Mouse (Mus musculus) stomach, embryonic 15.5 days (tissue): ENCODE measurements around the gene Phactr4. TPM values are rescaled to one million over a fixed set of nuclear protein-coding genes. Genes with fewer than 3 reads are reported as not detected.
"Not testable (repeated sequence)": the region's sequence is repeated elsewhere in the genome, so short reads cannot be mapped to it uniquely, and the experiment has no call there.

ENCODE experiments used
- ATAC-seq: fragments of 200-750 bp; cut with Nextera tagmentation; 2 replicates; pipeline ENCODE4 v1.8.0; 2017; ENCODE audit warnings: low read depth, moderate number of reproducible peaks, moderate TSS enrichment; ENCODE audit not compliant: insufficient read depth, low FRiP score
- H3K27ac ChIP-seq: fragments of 300-500 bp; sonication (generic); 2 replicates; pipeline ENCODE4 v1.5.1; 2015; ENCODE audit warnings: mild to moderate bottlenecking, inconsistent platforms
- H3K27me3 ChIP-seq: fragments of 300-500 bp; sonication (generic); replicated peaks from 2 replicates; pipeline ENCODE4 v1.6.1; 2015; ENCODE audit warnings: inconsistent platforms
- H3K36me3 ChIP-seq: fragments of 300-500 bp; sonication (generic); 2 replicates; pipeline ENCODE4 v1.6.1; 2015; ENCODE audit warnings: inconsistent platforms
- H3K4me1 ChIP-seq: fragments of 300-500 bp; sonication (generic); 2 replicates; pipeline ENCODE4 v1.6.1; 2015; ENCODE audit warnings: inconsistent platforms
- H3K4me2 ChIP-seq: fragments of 300-500 bp; sonication (generic); 2 replicates; pipeline ENCODE4 v1.6.1; 2015; ENCODE audit warnings: mild to moderate bottlenecking, inconsistent platforms
- H3K4me3 ChIP-seq: fragments of 300-500 bp; sonication (generic); replicated peaks from 2 replicates; pipeline ENCODE4 v1.5.1; 2015; ENCODE audit warnings: inconsistent platforms
- H3K9ac ChIP-seq: fragments of 300-500 bp; sonication (generic); 2 replicates; pipeline ENCODE4 v1.6.1; 2015; ENCODE audit warnings: inconsistent platforms
- H3K9me3 ChIP-seq: fragments of 300-500 bp; sonication (generic); 2 replicates; pipeline ENCODE4 v1.6.1; 2016; ENCODE audit warnings: inconsistent platforms
- WGBS: fragments of 180-500 bp; shearing (Covaris S2); methylation state at CpG from one replicate; pipeline ENCODE4 v1.1.7; 2015; 5-methylcytosine and 5-hydroxymethylcytosine counted together
- polyA plus RNA-seq: library from polyadenylated mRNA; unstranded; fragments of >200 nt; fragmentation: Nextera tagmentation; extraction: Ambion mirVana; gene quantifications from 2 replicates; pipeline ENCODE4 v1.2.1, GENCODE M21; 2015

The Phactr4 gene
- polyA plus RNA-seq, 1 experiment from 2014 or later: 22.6 TPM

- H3K9ac ChIP-seq: no peak overlapping the region
- no peak overlapping the region for H3K27ac ChIP-seq
- ATAC-seq: no peak
- 82% methylated on average over 8 of the region's 8 CpGs for WGBS
- H3K4me1 ChIP-seq: no peaks in the 10 kb centered on the region
- H3K9me3 ChIP-seq: no peaks in the 10 kb centered on the region
- H3K4me3 ChIP-seq: no peak overlapping the region
- no peaks in the 10 kb centered on the region for H3K27me3 ChIP-seq
- H3K4me2 ChIP-seq: no peak overlapping the region
- H3K36me3 ChIP-seq: no peaks in the 10 kb centered on the region
Observed at GRCm38 (mm10) chr4:132444516-132444915, 22.2 kb upstream of the Phactr4 start.

- Histone ChIP-seq H3K27me3 (no peaks in the 10 kb centered on the region), H3K4me1 (0 out of 2 replicates have a peak, but pooled peaks cover 2% of the 10 kb centered on the region), H3K4me3 (no peak overlapping the region), H3K27ac (no peak overlapping the region), H3K9me3 (no peaks in the 10 kb centered on the region), H3K4me2 (no peak overlapping the region), H3K9ac (no peak overlapping the region), H3K36me3 (no peaks in the 10 kb centered on the region)
- ATAC-seq: no peak
- WGBS: 46% methylated on average over 11 of the region's 11 CpGs
Observed at GRCm38 (mm10) chr4:132437857-132438256, 15.6 kb upstream of the Phactr4 start.

GRCm38 (mm10) chr4:132432717-132433372 is 10.6 kb upstream of the Phactr4 start:
- ATAC-seq: no peak
- Histone ChIP-seq H3K4me2 (peak overlapping the region; percentile 41), H3K9ac (no peak overlapping the region), H3K4me1 (0 out of 2 replicates have a peak, but pooled peaks cover 2% of the 10 kb centered on the region), H3K9me3 (no peaks in the 10 kb centered on the region), H3K4me3 (peak overlapping the region; percentile 18; the same call in 1 of the 2 replicates), H3K36me3 (no peaks in the 10 kb centered on the region), H3K27me3 (no peaks in the 10 kb centered on the region), H3K27ac (no peak overlapping the region)
- 13% methylated on average over 14 of the region's 14 CpGs for WGBS

DNA sequence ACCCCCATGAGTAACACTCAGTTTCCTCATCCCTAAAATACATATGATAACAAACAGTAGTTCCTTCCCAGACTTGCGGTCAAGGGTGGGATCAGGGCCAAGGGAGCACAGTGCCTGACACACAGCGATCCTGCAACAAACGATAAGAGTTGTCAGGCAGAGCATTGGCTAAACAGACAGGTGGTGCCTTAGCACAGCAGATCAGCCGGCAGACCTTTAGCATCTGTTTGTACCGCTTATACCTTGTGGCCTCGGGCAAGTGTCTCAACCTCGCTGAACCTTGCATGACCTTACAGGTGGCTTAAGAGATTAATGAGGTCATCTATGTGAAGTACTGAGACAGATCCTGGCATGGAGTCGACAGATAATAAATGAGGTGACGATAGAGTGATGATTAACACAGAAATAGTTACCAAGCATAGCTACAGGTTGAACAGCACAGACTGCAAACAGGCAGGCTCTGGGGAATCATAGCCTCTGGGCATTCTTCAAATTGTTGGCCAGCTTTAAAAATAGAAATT is 5.8 kb upstream of the Phactr4 start:
- 29% methylated on average over 9 of the region's 9 CpGs for WGBS
- H3K9ac ChIP-seq: no peak overlapping the region
- H3K27me3 ChIP-seq: no peaks in the 10 kb centered on the region
- no peak overlapping the region for H3K4me2 ChIP-seq
- peak; percentile 93 for ATAC-seq
- no peaks in the 10 kb centered on the region for H3K9me3 ChIP-seq
- H3K27ac ChIP-seq: no peak overlapping the region
- no peak overlapping the region for H3K4me3 ChIP-seq
- no peaks in the 10 kb centered on the region for H3K36me3 ChIP-seq
- no peaks in the 10 kb centered on the region for H3K4me1 ChIP-seq

DNA sequence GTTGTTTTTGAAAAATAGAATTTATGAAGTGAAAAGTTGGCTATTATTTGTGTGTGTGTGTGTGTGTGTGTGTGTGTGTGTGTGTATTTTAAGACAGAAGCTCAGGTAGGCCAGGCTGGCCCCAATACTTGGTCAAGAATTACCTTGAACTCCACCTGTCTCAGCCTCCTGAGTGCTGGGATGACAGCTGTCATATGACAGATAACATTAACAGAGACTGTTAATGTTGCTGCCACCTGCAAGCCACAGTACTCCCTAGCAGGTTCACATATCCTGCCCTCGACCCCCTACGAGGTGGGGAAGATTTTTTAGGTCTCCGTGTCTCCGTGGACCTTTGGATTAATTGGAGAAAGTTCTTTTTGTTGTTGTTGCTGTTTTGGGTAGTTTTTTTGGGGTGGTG is 5.2 kb upstream of the Phactr4 start:
- 76% methylated on average over 4 of the region's 4 CpGs for WGBS
- Histone ChIP-seq H3K36me3 (no peaks in the 10 kb centered on the region), H3K9me3 (no peaks in the 10 kb centered on the region), H3K4me1 (0 out of 2 replicates have a peak, but pooled peaks cover 2% of the 10 kb centered on the region), H3K27ac (no peak overlapping the region), H3K27me3 (no peaks in the 10 kb centered on the region), H3K9ac (no peak overlapping the region), H3K4me3 (no peak overlapping the region), H3K4me2 (no peak overlapping the region)
- ATAC-seq: no peak

DNA sequence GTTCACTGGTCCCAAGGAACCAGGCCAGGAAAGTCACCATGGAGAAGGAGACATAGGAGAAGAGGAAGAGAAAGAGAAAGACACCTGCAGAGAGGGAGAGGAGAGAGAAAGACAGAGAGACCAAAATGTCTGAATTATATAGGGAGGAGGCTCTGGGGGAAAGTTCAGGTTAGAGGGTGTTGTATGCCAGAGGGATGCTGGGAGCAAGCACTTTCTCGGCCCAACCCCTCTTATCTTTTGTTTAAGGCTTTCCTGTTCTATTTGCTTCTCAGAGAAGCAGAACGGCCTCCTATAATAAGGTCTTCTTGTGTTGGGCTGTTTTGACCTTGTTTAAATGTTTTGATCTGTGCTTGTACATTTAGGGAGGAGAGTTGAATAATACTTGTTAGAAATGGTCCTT is 3.7 kb upstream of the Phactr4 start:
- H3K27ac ChIP-seq: no peak overlapping the region; the same call in 1 of the 2 replicates
- H3K27me3 ChIP-seq: no peaks in the 10 kb centered on the region
- WGBS: 46% methylated on average over 2 of the region's 2 CpGs
- H3K9ac ChIP-seq: no peak overlapping the region
- ATAC-seq: no peak
- H3K4me2 ChIP-seq: no peak overlapping the region
- 0 out of 2 replicates have a peak, but pooled peaks cover 2% of the 10 kb centered on the region for H3K4me1 ChIP-seq
- no peaks in the 10 kb centered on the region for H3K36me3 ChIP-seq
- H3K4me3 ChIP-seq: no peak overlapping the region
- H3K9me3 ChIP-seq: no peaks in the 10 kb centered on the region

DNA sequence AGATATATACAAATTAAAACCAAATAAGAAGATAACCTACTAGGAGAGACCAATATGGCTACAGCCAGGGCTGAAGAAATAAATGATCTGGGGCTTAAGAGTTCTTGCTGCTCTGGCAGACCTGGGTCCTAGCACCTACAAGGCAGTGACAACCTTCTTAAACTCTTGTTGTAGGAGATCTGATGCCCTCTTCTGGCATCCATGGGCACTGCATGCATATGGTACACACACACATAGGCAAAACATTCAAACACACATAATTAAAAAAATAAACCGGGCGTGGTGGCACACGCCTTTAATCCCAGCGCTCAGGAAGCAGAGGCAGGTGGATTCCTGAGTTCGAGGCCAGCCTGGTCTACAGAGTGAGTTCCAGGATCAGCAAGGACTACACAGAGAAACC is 2.5 kb upstream of the Phactr4 start:
- H3K4me3 ChIP-seq: no peak overlapping the region
- no peaks in the 10 kb centered on the region for H3K9me3 ChIP-seq
- WGBS: 92% methylated on average over 5 of the region's 5 CpGs
- ATAC-seq: no peak
- H3K4me1 ChIP-seq: 0 out of 2 replicates have a peak, but pooled peaks cover 12% of the 10 kb centered on the region
- no peak overlapping the region for H3K27ac ChIP-seq
- no peak overlapping the region for H3K9ac ChIP-seq
- no peak overlapping the region for H3K4me2 ChIP-seq
- no peaks in the 10 kb centered on the region for H3K27me3 ChIP-seq
- H3K36me3 ChIP-seq: no peaks in the 10 kb centered on the region

DNA sequence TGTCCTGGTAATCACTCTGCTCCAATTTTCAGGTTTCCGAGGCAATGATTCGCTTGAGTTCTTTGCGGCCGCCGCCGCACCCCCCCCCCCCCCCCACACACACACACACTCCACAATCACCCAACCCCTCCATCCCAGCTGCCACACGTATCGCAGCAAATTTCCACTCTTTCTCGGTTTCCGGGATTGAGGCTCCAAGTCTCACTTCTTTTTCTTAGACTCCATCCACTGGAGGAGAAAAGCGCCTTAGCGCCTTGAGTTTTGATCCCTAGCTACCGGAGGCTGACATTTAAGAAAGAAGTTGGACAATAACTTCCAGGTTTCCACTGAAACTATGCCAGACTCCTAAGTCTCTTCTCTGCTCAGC is 750 bp downstream of the Phactr4 start:
- H3K9me3 ChIP-seq: no peaks in the 10 kb centered on the region
- peak overlapping the region; percentile 100 for H3K27ac ChIP-seq
- H3K9ac ChIP-seq: peak overlapping the region; percentile 87
- peak overlapping the region; percentile 60 for H3K4me2 ChIP-seq
- H3K27me3 ChIP-seq: no peaks in the 10 kb centered on the region
- ATAC-seq: no peak
- no peaks in the 10 kb centered on the region for H3K36me3 ChIP-seq
- WGBS: under 1% methylated on average over 12 of the region's 13 CpGs
- H3K4me1 ChIP-seq: 0 out of 2 replicates have a peak, but pooled peaks cover 16% of the 10 kb centered on the region
- H3K4me3 ChIP-seq: peak overlapping the region; percentile 95

DNA sequence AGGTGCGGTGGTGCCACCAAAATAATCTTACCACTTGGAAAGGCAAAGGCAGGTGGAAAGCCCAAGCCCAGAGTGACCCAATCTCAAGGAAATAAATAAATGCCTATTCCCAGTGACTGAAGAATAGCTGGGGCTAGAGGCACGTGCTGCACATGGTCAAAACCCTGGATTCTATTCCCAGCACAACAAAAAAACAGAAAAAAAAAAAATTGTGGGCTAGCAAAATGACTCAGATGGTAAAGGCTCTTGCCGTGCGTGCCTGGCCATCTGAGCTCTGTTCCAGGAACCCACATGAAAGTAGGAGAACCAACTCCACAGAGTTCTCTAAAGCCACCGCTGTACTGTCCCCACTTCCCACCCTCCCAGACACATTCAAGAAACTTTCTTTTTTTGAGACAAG is 1.8 kb downstream of the Phactr4 start:
- 77% methylated on average over 5 of the region's 5 CpGs for WGBS
- Histone ChIP-seq H3K4me1 (0 out of 2 replicates have a peak, but pooled peaks cover 18% of the 10 kb centered on the region), H3K9ac (no peak overlapping the region), H3K4me2 (peak overlapping the region; percentile 60), H3K36me3 (no peaks in the 10 kb centered on the region), H3K27ac (peak overlapping the region; percentile 100; the same call in 1 of the 2 replicates), H3K27me3 (no peaks in the 10 kb centered on the region), H3K4me3 (peak overlapping the region; percentile 95), H3K9me3 (no peaks in the 10 kb centered on the region)
- no peak for ATAC-seq

DNA sequence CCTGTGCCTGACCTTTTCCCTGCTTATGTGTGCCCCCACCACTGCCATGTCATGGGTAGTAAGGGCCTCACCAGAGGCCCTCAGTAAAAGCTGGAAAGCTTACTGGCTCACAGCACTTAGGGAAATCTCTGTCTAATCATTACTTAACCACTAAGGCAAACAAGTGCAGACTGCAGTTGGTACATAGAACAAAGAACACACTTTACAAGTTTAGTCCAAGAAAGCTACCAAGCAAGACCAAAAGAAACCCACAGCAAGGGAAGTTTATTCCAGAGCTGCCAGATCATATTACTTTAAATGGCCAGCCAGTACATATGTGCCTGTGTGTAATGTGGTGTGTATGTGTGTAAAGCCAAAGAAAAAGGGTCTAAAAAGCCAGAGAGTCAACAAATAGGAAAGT is 6.3 kb downstream of the Phactr4 start:
- Histone ChIP-seq H3K27ac (peak overlapping the region; percentile 80), H3K27me3 (no peaks in the 10 kb centered on the region), H3K9ac (no peak overlapping the region), H3K4me1 (0 out of 2 replicates have a peak, but pooled peaks cover 19% of the 10 kb centered on the region), H3K9me3 (no peaks in the 10 kb centered on the region), H3K4me3 (no peak overlapping the region), H3K4me2 (no peak overlapping the region), H3K36me3 (no peaks in the 10 kb centered on the region)
- peak; percentile 76 for ATAC-seq

- H3K27me3 ChIP-seq, ATAC-seq, H3K9ac ChIP-seq, H3K36me3 ChIP-seq, H3K4me1 ChIP-seq, H3K4me2 ChIP-seq, H3K9me3 ChIP-seq, H3K27ac ChIP-seq, H3K4me3 ChIP-seq: not testable (repeated sequence)
- 97% methylated on average over 4 of the region's 4 CpGs for WGBS
Observed at GRCm38 (mm10) chr4:132413257-132413656, 9.0 kb downstream of the Phactr4 start.

DNA sequence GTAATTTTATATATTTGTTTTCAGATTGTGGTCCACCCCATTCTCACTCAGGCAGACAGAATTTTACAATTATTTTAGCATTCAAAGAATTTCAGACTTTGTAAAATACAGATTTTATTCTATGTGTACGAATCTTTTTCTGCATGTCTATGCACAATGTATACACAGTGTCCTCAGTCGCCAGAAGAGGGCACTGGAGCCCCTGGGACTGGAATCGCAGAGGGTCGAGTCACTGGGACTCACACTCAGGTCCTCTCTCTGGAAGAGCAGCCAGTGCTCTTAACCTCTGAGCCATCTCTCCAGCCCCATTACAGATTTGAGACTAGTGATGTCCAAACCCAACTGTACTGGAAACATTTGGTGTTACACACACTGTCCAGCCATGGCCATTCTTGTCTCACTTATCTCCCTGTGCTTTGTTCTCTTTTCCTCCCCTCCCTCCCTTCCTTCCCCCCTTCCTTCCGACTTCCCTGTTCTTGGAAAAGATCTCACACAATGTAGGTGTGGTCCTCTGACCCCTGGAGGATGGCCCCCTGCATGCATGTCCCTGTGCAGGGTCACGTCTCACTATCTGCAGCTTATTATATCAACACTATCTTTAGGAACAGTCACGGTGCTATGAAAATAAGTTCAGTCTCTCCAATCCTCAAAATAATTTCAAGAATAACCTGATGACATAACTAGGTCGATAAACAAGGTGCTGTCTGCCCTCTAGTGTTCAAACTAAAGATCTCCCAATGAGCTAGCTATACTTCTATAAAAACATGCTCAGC is 10.8 kb downstream of the Phactr4 start:
- Histone ChIP-seq H3K27ac (no peak overlapping the region), H3K9ac (no peak overlapping the region), H3K4me2 (no peak overlapping the region), H3K9me3 (no peaks in the 10 kb centered on the region), H3K4me3 (no peak overlapping the region), H3K36me3 (no peaks in the 10 kb centered on the region), H3K4me1 (0 out of 2 replicates have a peak, but pooled peaks cover 5% of the 10 kb centered on the region), H3K27me3 (no peaks in the 10 kb centered on the region)
- WGBS: 56% methylated on average over 8 of the region's 8 CpGs
- no peak for ATAC-seq
